Mouse (Mus musculus): Measurements from ENCODE around the gene Man2b1. TPM values are rescaled to one million over a fixed set of nuclear protein-coding genes. Genes with fewer than 3 reads are reported as not detected.

The Man2b1 gene
- total and polyA plus RNA-seq, 3 experiments: 19.3 to 91.8 (median 87.7) TPM

DNA sequence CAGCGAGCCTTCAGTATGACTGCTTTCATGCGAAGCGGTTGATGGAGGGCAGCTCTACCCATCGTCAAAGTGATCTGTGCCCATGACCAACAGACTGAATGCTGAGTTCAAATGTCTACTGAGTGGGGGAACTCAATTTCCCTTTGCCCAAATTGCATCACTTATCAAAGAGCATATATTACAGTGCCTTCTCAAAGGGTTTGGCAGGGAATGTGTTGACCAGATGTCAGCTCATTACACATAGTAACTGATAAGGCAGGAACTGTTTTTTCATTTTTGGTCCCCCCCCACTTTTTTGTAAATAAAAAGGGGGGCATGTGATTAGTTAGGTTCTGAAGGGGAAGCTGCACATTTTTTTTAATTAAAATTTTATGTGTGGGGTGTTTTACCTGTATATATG is 20.5 kb upstream of the Man2b1 start:
- no peak for TF ChIP-seq CTCF (IDR thresholded peaks at IDR 0.05; ENCODE audit: low read depth, low read length)
- no peak for TF ChIP-seq GATA1 (IDR thresholded peaks at IDR 0.05; ENCODE audit: borderline replicate concordance, low read length)
- no peak for TF ChIP-seq POLR2AphosphoS5 (IDR thresholded peaks at IDR 0.05; ENCODE audit: insufficient replicate concordance, low read depth, low read length)
- TF ChIP-seq TAL1 (conservative IDR thresholded peaks at IDR 0.05; ENCODE audit: low read depth, low read length): no peak
- peaks cover 65% of the 10 kb centered on the region for H3K36me3 ChIP-seq (replicated peaks)
- DNase-seq (ENCODE audit: low spot score): no peak

DNA sequence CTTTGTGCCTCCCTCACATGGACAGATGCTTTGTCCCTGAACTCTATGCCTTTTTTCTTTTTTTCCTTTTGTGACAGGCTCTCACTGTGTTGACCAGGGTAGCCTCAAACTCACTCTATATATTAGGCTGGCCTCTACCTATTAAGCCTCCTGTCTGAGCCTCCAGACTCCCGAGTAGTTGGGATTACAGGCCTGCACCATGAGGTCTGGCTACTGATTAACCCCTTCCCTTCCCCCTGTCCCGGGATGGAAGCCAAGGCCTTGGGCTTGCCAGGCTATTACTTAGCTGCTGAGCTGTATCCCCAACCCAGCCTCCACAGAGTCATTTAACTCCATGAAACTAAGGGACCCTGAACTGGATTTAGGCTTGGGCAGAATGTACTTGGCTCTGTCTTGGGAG is 17.9 kb upstream of the Man2b1 start:
- no peaks in the 10 kb centered on the region for H3K27me3 ChIP-seq (ENCODE audit: insufficient read depth, low read length)
- DNase-seq (ENCODE audit: low spot score) (no peak), ATAC-seq (ENCODE audit: extremely low read depth, insufficient number of reproducible peaks, low FRiP score, poor library complexity, severe bottlenecking) (no peak)
- H3K9me3 ChIP-seq (replicated peaks): no peaks in the 10 kb centered on the region
- no peak overlapping the region for H3K4me3 ChIP-seq (ENCODE audit: low read depth, low read length)
- peaks cover 72% of the 10 kb centered on the region for H3K36me3 ChIP-seq (replicated peaks)
- no peak for TF ChIP-seq TAL1 (conservative IDR thresholded peaks at IDR 0.05; ENCODE audit: low read depth, low read length)
- no peak for TF ChIP-seq CTCF (IDR thresholded peaks at IDR 0.05; ENCODE audit: low read depth, low read length)
- no peak for TF ChIP-seq GATA2 (IDR thresholded peaks at IDR 0.05; ENCODE audit: borderline replicate concordance, low read depth, low read length)
- TF ChIP-seq GATA1 (IDR thresholded peaks at IDR 0.05; ENCODE audit: borderline replicate concordance, low read length): no peak
- TF ChIP-seq POLR2AphosphoS5 (IDR thresholded peaks at IDR 0.05; ENCODE audit: insufficient replicate concordance, low read depth, low read length): no peak
- peaks cover 23% of the 10 kb centered on the region for H3K4me1 ChIP-seq (ENCODE audit: insufficient read depth, low read depth, low read length)

More for the DNA sequence above, 20.5 kb upstream of the Man2b1 start:
- no peak overlapping the region for H3K4me3 ChIP-seq (ENCODE audit: low read depth, low read length)
- no peak for ATAC-seq (ENCODE audit: extremely low read depth, insufficient number of reproducible peaks, low FRiP score, poor library complexity, severe bottlenecking)
- H3K27me3 ChIP-seq (ENCODE audit: insufficient read depth, low read length): no peaks in the 10 kb centered on the region
- H3K4me1 ChIP-seq (ENCODE audit: insufficient read depth, low read depth, low read length): peaks cover 29% of the 10 kb centered on the region
- no peaks in the 10 kb centered on the region for H3K9me3 ChIP-seq (replicated peaks)

DNA sequence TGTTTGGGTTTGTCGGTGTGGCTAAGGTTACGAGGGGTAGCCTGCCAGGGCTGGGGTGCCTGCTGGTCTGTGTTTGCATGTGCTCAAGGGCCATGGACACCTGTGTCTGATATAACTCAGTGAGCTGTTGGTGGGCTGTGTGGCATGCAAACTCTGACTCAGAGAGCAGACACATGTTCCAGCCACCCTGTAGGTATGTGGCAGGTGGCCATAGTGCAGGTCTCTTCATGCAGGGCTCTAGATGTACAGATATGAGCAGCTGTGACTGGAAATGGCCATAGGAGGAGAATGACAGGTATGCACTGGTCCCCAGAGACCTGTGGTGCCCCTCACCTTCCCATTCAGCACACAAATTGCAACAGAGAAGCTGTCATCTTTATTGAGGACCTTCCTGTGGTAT is 15.9 kb upstream of the Man2b1 start:
- no peaks in the 10 kb centered on the region for H3K27me3 ChIP-seq (ENCODE audit: insufficient read depth, low read length)
- DNase-seq (ENCODE audit: low spot score) (no peak), ATAC-seq (ENCODE audit: extremely low read depth, insufficient number of reproducible peaks, low FRiP score, poor library complexity, severe bottlenecking) (no peak)
- TF ChIP-seq POLR2AphosphoS5 (IDR thresholded peaks at IDR 0.05; ENCODE audit: insufficient replicate concordance, low read depth, low read length) (no peak), GATA2 (IDR thresholded peaks at IDR 0.05; ENCODE audit: borderline replicate concordance, low read depth, low read length) (no peak), CTCF (IDR thresholded peaks at IDR 0.05; ENCODE audit: low read depth, low read length) (no peak), GATA1 (IDR thresholded peaks at IDR 0.05; ENCODE audit: borderline replicate concordance, low read length) (no peak), TAL1 (conservative IDR thresholded peaks at IDR 0.05; ENCODE audit: low read depth, low read length) (no peak)
- H3K4me3 ChIP-seq (ENCODE audit: low read depth, low read length): no peak overlapping the region
- peaks cover 18% of the 10 kb centered on the region for H3K4me1 ChIP-seq (ENCODE audit: insufficient read depth, low read depth, low read length)
- peaks cover 70% of the 10 kb centered on the region for H3K36me3 ChIP-seq (replicated peaks)
- no peaks in the 10 kb centered on the region for H3K9me3 ChIP-seq (replicated peaks)

DNA sequence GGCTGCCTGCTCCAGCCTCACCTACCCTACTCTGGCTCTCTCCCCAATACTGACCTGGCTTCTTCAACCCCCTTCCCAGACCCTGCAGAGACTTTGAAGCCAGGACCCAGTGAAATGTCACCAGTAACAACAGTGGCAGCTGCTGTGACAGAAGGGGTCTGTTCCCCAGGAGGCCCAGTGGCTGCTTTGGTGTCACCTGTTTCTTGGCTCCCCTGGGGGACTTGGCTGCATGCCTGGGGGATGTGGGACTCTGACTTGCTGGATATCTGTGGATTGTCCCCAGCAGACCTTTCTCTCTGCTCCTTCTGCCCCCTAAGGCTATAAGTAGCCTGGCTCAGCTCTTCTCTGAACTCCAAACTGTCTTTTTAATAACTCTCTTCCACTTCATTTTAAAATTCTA is 15.1 kb upstream of the Man2b1 start, which contains the start of gene Gm5741:
Gene Gm5741 (minus strand): TSS at position 1 of the 400 bp plus-strand sequence.
- Histone ChIP-seq H3K4me3 (ENCODE audit: low read depth, low read length) (no peak within 1 kb of the TSS), H3K27me3 (ENCODE audit: insufficient read depth, low read length) (no peaks in the 10 kb centered on the region), H3K36me3 (replicated peaks) (peaks cover 65% of the 10 kb centered on the region), H3K9me3 (replicated peaks) (no peaks in the 10 kb centered on the region), H3K4me1 (ENCODE audit: insufficient read depth, low read depth, low read length) (peaks cover 21% of the 10 kb centered on the region)
- TF ChIP-seq POLR2AphosphoS5 (IDR thresholded peaks at IDR 0.05; ENCODE audit: insufficient replicate concordance, low read depth, low read length): no peak
- no peak for TF ChIP-seq GATA2 (IDR thresholded peaks at IDR 0.05; ENCODE audit: borderline replicate concordance, low read depth, low read length)
- no peak for TF ChIP-seq TAL1 (conservative IDR thresholded peaks at IDR 0.05; ENCODE audit: low read depth, low read length)
- TF ChIP-seq CTCF (IDR thresholded peaks at IDR 0.05; ENCODE audit: low read depth, low read length): no peak
- no peak for TF ChIP-seq GATA1 (IDR thresholded peaks at IDR 0.05; ENCODE audit: borderline replicate concordance, low read length)
- no peak for ATAC-seq (ENCODE audit: extremely low read depth, insufficient number of reproducible peaks, low FRiP score, poor library complexity, severe bottlenecking)
- DNase-seq (ENCODE audit: low spot score): no peak

DNA sequence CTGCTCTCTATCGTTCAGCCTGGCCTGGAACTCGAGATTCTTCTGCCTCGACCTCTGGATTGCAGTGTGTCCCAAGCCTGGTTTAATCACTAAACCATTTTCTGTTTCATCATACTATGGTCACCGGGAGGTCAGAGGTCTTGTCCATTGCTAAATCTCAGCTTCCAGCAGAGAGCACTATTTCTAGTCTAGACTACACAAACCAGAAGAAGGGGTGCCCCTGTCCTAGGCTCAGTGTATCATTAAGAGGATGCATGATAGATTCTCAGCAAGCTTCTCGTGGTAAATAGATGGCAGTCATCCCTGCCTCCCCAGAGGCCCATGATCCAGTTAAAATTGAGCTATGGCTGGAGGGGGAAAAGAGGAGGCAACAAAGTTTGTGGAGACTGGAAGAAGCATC is 12.0 kb upstream of the Man2b1 start:
- DNase-seq (ENCODE audit: low spot score): no peak
- no peak for ATAC-seq (ENCODE audit: extremely low read depth, insufficient number of reproducible peaks, low FRiP score, poor library complexity, severe bottlenecking)

DNA sequence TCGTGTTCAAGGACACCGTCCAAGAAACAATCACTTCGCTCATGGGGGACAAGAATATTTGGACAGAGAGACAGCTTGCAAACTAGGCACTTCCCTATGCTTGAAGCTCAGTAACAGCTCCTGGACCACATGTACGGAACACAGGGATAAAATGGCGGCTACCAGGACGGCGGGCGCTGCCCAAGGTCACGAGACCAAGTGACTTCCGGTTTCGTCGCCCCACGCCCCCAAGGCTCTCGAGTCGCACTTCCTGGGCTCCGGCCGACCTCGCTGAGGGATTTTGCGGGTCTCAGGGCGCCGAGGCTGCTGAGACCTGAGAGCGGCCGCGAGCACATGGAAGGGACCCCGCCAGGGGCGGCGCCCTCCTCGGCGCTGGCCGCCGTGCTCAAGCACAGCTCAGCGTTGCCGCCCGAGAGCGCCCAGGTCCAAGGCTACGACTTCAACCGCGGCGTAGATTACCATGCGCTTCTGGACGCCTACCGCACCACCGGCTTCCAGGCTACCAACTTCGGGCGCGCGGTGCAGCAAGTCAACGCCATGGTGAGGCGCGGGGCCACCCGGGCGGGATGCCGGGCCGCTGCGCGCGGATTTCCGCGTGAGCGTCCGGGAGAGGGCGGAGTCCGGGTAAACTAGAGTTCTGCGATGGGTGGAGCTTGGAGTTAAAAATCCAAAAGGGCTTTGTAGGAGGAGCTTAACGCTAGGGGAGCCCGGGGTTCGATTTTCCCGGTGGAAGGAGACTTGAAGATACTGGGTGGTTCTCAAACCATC is 11.4 kb upstream of the Man2b1 start, which contains the start of gene Dhps:
Gene Dhps (plus strand): TSS at position 244 of the 768 bp plus-strand sequence.
- TF ChIP-seq CTCF (IDR thresholded peaks at IDR 0.05; ENCODE audit: low read depth, low read length) (no peak), TAL1 (conservative IDR thresholded peaks at IDR 0.05; ENCODE audit: low read depth, low read length) (no peak), GATA2 (IDR thresholded peaks at IDR 0.05; ENCODE audit: borderline replicate concordance, low read depth, low read length) (no peak), POLR2AphosphoS5 (IDR thresholded peaks at IDR 0.05; ENCODE audit: insufficient replicate concordance, low read depth, low read length) (no peak; the same call in 1 of the 2 replicates)
- H3K4me3 ChIP-seq (ENCODE audit: low read depth, low read length): peak within 1 kb of the TSS; percentile 81
- H3K36me3 ChIP-seq (replicated peaks): peaks cover 71% of the 10 kb centered on the region
- H3K9me3 ChIP-seq (replicated peaks): no peaks in the 10 kb centered on the region
- DNase-seq (ENCODE audit: low spot score) (peak; percentile 94), ATAC-seq (ENCODE audit: extremely low read depth, insufficient number of reproducible peaks, low FRiP score, poor library complexity, severe bottlenecking) (peak; percentile 86)
- H3K27me3 ChIP-seq (ENCODE audit: insufficient read depth, low read length): no peaks in the 10 kb centered on the region
- H3K4me1 ChIP-seq (ENCODE audit: insufficient read depth, low read depth, low read length): peaks cover 52% of the 10 kb centered on the region

More for the DNA sequence above, 12.0 kb upstream of the Man2b1 start:
- TF ChIP-seq CTCF (IDR thresholded peaks at IDR 0.05; ENCODE audit: low read depth, low read length) (no peak), TAL1 (conservative IDR thresholded peaks at IDR 0.05; ENCODE audit: low read depth, low read length) (no peak), POLR2AphosphoS5 (IDR thresholded peaks at IDR 0.05; ENCODE audit: insufficient replicate concordance, low read depth, low read length) (no peak), GATA2 (IDR thresholded peaks at IDR 0.05; ENCODE audit: borderline replicate concordance, low read depth, low read length) (no peak), GATA1 (IDR thresholded peaks at IDR 0.05; ENCODE audit: borderline replicate concordance, low read length) (no peak)
- peaks cover 46% of the 10 kb centered on the region for H3K4me1 ChIP-seq (ENCODE audit: insufficient read depth, low read depth, low read length)
- H3K27me3 ChIP-seq (ENCODE audit: insufficient read depth, low read length): no peaks in the 10 kb centered on the region
- H3K9me3 ChIP-seq (replicated peaks): no peaks in the 10 kb centered on the region
- peak overlapping the region; percentile 81 for H3K4me3 ChIP-seq (ENCODE audit: low read depth, low read length)
- H3K36me3 ChIP-seq (replicated peaks): peaks cover 71% of the 10 kb centered on the region

Measured in G1E (cell line).